ENCODE assay signal across 25 mouse cellular contexts in genomic region chr10:94294437-94294836, GRCm38 (mm10). TPM values are rescaled to one million over a fixed set of nuclear protein-coding genes. Genes with fewer than 3 reads are reported as not detected.
DNase-seq lines count a peak whose midpoint lies in the region; ATAC-seq and TF ChIP-seq lines count a peak whose summit lies in the region.
"Had no signal": no experiment of that assay in that cellular context is flagged by ENCODE, and none has a peak within 500 bp of the region (broad histone marks: within the 10 kb centered on the region; RNA-seq: fewer than 3 reads in every experiment).

No protein-coding gene starts in this region.

- H3K27me3 ChIP-seq in forebrain, embryonic 12.5 days = no peaks in the 10 kb centered on the region
- H3K27me3 ChIP-seq in forebrain, embryonic 15.5 days = no peaks in the 10 kb centered on the region
- no peaks in the 10 kb centered on the region for H3K27me3 ChIP-seq in hindbrain, embryonic 16.5 days (replicated peaks; ENCODE audit: control insufficient read depth, insufficient read depth, low read length)
- no peaks in the 10 kb centered on the region for H3K27me3 ChIP-seq in midbrain, embryonic 15.5 days (replicated peaks)
- H3K27me3 ChIP-seq: heart, embryonic 13.5 days had no signal

- intact Hi-C loops in gastrocnemius, adult 2 months (cut with DNase I) = no loop called here

- TF ChIP-seq CTCF in gastrocnemius, adult 2 months (IDR thresholded peaks at IDR 0.05) = no peak

- H3K27ac ChIP-seq in forebrain, embryonic 12.5 days = peak overlapping the region; percentile 66
- peak overlapping the region; percentile 13; the same call in 1 of the 2 replicates for H3K27ac ChIP-seq in forebrain, embryonic 15.5 days (replicated peaks)
- H3K27ac ChIP-seq in hindbrain, embryonic 16.5 days (ENCODE audit: low read depth, low read length) = peak overlapping the region; percentile 34; the same call in 1 of the 2 replicates
- peak overlapping the region; percentile 62 for H3K27ac ChIP-seq in midbrain, embryonic 15.5 days
- no peak overlapping the region for H3K27ac ChIP-seq in gastrocnemius, adult 2 months
- H3K27ac ChIP-seq: heart, embryonic 13.5 days; kidney, postnatal 0 days; limb, embryonic 13.5 days; liver, embryonic 13.5 days; stomach, postnatal 0 days had no signal

- H3K4me2 ChIP-seq in forebrain, embryonic 12.5 days = no peak overlapping the region
- H3K4me2 ChIP-seq in forebrain, embryonic 15.5 days (replicated peaks) = no peak overlapping the region
- no peak overlapping the region for H3K4me2 ChIP-seq in hindbrain, embryonic 16.5 days (ENCODE audit: low read length)
- H3K4me2 ChIP-seq in midbrain, embryonic 15.5 days = no peak overlapping the region
- H3K4me2 ChIP-seq: heart, embryonic 13.5 days; limb, embryonic 13.5 days; liver, embryonic 13.5 days; lung, embryonic 14.5 days had no signal

- H3K4me3 ChIP-seq in forebrain, embryonic 12.5 days (replicated peaks) = no peak overlapping the region
- H3K4me3 ChIP-seq in forebrain, embryonic 15.5 days = no peak overlapping the region
- no peak overlapping the region for H3K4me3 ChIP-seq in hindbrain, embryonic 16.5 days (ENCODE audit: low read length)
- H3K4me3 ChIP-seq in midbrain, embryonic 15.5 days = no peak overlapping the region
- H3K4me3 ChIP-seq in gastrocnemius, adult 2 months = no peak overlapping the region
- H3K4me3 ChIP-seq: heart, embryonic 13.5 days; limb, embryonic 13.5 days; liver, embryonic 13.5 days had no signal

- no peaks in the 10 kb centered on the region for H3K9me3 ChIP-seq in forebrain, embryonic 12.5 days
- H3K9me3 ChIP-seq in forebrain, embryonic 15.5 days = no peaks in the 10 kb centered on the region
- H3K9me3 ChIP-seq in hindbrain, embryonic 16.5 days (ENCODE audit: control insufficient read depth, low read length) = no peaks in the 10 kb centered on the region
- H3K9me3 ChIP-seq in midbrain, embryonic 15.5 days = no peaks in the 10 kb centered on the region
- H3K9me3 ChIP-seq: heart, embryonic 13.5 days; limb, embryonic 13.5 days; liver, embryonic 13.5 days had no signal

- peaks cover 22% of the 10 kb centered on the region for H3K4me1 ChIP-seq in forebrain, embryonic 12.5 days
- peaks cover 17% of the 10 kb centered on the region for H3K4me1 ChIP-seq in forebrain, embryonic 15.5 days
- H3K4me1 ChIP-seq in hindbrain, embryonic 16.5 days (ENCODE audit: control insufficient read depth, insufficient read depth, low read depth, low read length) = peaks cover 16% of the 10 kb centered on the region
- peaks cover 14% of the 10 kb centered on the region for H3K4me1 ChIP-seq in midbrain, embryonic 15.5 days
- H3K4me1 ChIP-seq: heart, embryonic 13.5 days; liver, embryonic 13.5 days had no signal

- H3K36me3 ChIP-seq in forebrain, embryonic 12.5 days (replicated peaks) = no peaks in the 10 kb centered on the region
- H3K36me3 ChIP-seq in forebrain, embryonic 15.5 days = no peaks in the 10 kb centered on the region
- no peaks in the 10 kb centered on the region for H3K36me3 ChIP-seq in hindbrain, embryonic 16.5 days (ENCODE audit: control insufficient read depth, insufficient read depth, low read length)
- no peaks in the 10 kb centered on the region for H3K36me3 ChIP-seq in midbrain, embryonic 15.5 days (replicated peaks)
- H3K36me3 ChIP-seq: heart, embryonic 13.5 days; limb, embryonic 13.5 days; liver, embryonic 13.5 days had no signal

- no peak for DNase-seq in gastrocnemius, adult 2 months
- no peak for DNase-seq in thymus, adult 18-20 months
- no peak for DNase-seq in yolk sac, embryonic 10.5 days (ENCODE audit: low spot score)
- DNase-seq: heart, adult 18-20 months; heart, postnatal 36 days; liver, embryonic 13.5 days; lung, embryonic 14.5 days; lung, postnatal 36 days; thymus, postnatal 14 days had no signal

- no peak overlapping the region for H3K9ac ChIP-seq in forebrain, embryonic 12.5 days
- no peak overlapping the region for H3K9ac ChIP-seq in forebrain, embryonic 15.5 days (replicated peaks)
- H3K9ac ChIP-seq in hindbrain, embryonic 16.5 days (ENCODE audit: low read depth, low read length) = no peak overlapping the region
- H3K9ac ChIP-seq in midbrain, embryonic 15.5 days = no peak overlapping the region
- H3K9ac ChIP-seq: heart, embryonic 13.5 days; limb, embryonic 13.5 days; liver, embryonic 13.5 days; lung, embryonic 14.5 days had no signal

- 73% methylated on average over 5 of the region's 5 CpGs for WGBS in forebrain, embryonic 12.5 days
- 73% methylated on average over 5 of the region's 5 CpGs for WGBS in forebrain, embryonic 15.5 days
- WGBS in hindbrain, embryonic 16.5 days = 77% methylated on average over 5 of the region's 5 CpGs
- WGBS in midbrain, embryonic 15.5 days = 72% methylated on average over 5 of the region's 5 CpGs

- ATAC-seq in forebrain, embryonic 12.5 days (ENCODE audit: low FRiP score) = no peak
- no peak for ATAC-seq in forebrain, embryonic 15.5 days (replicated peaks)
- ATAC-seq in hindbrain, embryonic 16.5 days = no peak
- no peak for ATAC-seq in midbrain, embryonic 15.5 days (replicated peaks)
- ATAC-seq: intestine, postnatal 0 days had no signal

RNA-seq across cellular contexts. Expression of gene Gm4792, which starts 4.1 kb away (rescaled TPM):
- not detected in 2 replicates for polyA plus RNA-seq in forebrain, embryonic 12.5 days (2016; fragmentation: Nextera tagmentation; extraction: Ambion mirVana)
- 0.23 TPM in 1 of 2 replicates, not detected in the other for polyA plus RNA-seq in forebrain, embryonic 15.5 days (2015; fragmentation: Nextera tagmentation; extraction: Ambion mirVana)
- polyA plus RNA-seq in hindbrain, embryonic 16.5 days (2015; fragmentation: Nextera tagmentation; extraction: Ambion mirVana) = 0.42 and 0.49 TPM in 2 replicates
- polyA plus RNA-seq in midbrain, embryonic 15.5 days (2015; fragmentation: Nextera tagmentation; extraction: Ambion mirVana) = 0.38 TPM in 1 of 2 replicates, not detected in the other
- not detected for total RNA-seq in gastrocnemius, adult 2 months (2021)
- total RNA-seq: adrenal gland, adult 18-20 months; common myeloid progenitor, adult 5-6 weeks; heart, adult 18-20 months; heart, postnatal 36 days; layer of hippocampus, postnatal 14 days; left cerebral cortex, postnatal 14 days; megakaryocyte-erythroid progenitor cell, adult 5-6 weeks had no signal
- polyA plus RNA-seq: C2C12; embryonic facial prominence, embryonic 11.5 days; heart, embryonic 13.5 days; intestine, postnatal 0 days; kidney, postnatal 0 days; limb, embryonic 13.5 days; liver, embryonic 13.5 days; lung, embryonic 14.5 days had no signal

RNA-seq across cellular contexts. Expression of gene Tmcc3, which starts 17.3 kb away (rescaled TPM):
- 5.2 and 5.3 TPM in 2 replicates for polyA plus RNA-seq in forebrain, embryonic 12.5 days (2016; fragmentation: Nextera tagmentation; extraction: Ambion mirVana)
- polyA plus RNA-seq in forebrain, embryonic 15.5 days (2015; fragmentation: Nextera tagmentation; extraction: Ambion mirVana) = 6.2 and 7.5 TPM in 2 replicates
- polyA plus RNA-seq in hindbrain, embryonic 16.5 days (2015; fragmentation: Nextera tagmentation; extraction: Ambion mirVana) = 14.9 and 15.6 TPM in 2 replicates
- polyA plus RNA-seq in midbrain, embryonic 15.5 days (2015; fragmentation: Nextera tagmentation; extraction: Ambion mirVana) = 12.0 and 13.7 TPM in 2 replicates
- 10 to 100 TPM; 16.3 to 21.6 TPM for total RNA-seq in gastrocnemius, adult 2 months (2021)
